Mouse (Mus musculus) colon, adult 2 months (tissue): Measurements from ENCODE around the gene Meaf6. TPM values are rescaled to one million over a fixed set of nuclear protein-coding genes. Genes with fewer than 3 reads are reported as not detected.

Source experiments
- polyA plus RNA-seq: library from polyadenylated mRNA; depleted of rRNA; stranded (reverse); fragments of >200 nt; gene quantifications from 2 replicates; pipeline ENCODE4 v1.2.3, GENCODE M21; 2012; rRNA removed

The Meaf6 gene
- polyA plus RNA-seq, result 8.8 and 9.2 TPM in 2 replicates

DNA sequence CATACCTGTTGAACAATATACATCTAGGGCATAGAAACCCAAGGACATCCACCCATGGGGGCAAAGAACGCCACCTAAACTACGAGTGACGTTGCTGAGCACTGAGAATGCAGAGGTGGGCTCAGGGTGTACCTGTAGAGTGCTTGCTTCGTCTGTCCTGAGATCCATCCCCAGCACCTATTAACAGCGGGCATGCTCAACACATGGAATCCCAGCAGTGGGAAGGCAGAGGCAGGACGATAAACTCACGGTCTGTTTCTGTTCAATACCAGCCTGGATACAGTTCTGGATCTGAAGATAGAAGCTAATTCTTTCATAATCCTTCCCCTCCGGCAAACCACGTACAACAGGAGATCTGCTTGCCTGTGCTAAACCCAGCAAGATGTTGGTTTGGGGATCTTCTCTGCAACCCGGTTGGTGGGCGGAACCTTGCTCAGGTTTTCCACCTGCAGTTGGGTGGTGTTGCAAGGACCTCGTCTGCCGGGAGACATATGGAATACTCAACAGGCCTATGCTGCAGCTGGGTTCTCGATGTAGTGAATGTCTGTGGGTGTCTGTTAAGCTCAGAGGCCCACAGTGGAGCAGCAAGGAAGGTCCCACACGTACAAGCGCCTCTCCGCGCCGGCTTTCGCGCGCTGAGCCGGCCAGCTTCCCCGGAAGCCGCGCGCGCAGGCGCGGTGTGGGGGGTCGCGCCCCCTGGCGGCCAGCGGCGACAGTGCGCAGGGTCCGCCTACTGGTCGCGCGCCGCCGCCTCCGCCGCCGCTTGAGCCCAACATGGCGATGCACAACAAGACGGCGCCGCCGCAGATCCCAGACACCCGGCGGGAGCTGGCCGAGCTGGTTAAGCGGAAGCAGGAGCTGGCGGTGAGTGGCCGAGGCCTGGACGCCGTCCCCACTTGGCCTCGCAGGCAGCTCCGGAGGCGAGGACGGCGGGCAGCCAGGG lies at the start of gene Meaf6:
TSS of gene Meaf6 (plus strand) at position 732 of the 943 bp plus-strand sequence.

DNA sequence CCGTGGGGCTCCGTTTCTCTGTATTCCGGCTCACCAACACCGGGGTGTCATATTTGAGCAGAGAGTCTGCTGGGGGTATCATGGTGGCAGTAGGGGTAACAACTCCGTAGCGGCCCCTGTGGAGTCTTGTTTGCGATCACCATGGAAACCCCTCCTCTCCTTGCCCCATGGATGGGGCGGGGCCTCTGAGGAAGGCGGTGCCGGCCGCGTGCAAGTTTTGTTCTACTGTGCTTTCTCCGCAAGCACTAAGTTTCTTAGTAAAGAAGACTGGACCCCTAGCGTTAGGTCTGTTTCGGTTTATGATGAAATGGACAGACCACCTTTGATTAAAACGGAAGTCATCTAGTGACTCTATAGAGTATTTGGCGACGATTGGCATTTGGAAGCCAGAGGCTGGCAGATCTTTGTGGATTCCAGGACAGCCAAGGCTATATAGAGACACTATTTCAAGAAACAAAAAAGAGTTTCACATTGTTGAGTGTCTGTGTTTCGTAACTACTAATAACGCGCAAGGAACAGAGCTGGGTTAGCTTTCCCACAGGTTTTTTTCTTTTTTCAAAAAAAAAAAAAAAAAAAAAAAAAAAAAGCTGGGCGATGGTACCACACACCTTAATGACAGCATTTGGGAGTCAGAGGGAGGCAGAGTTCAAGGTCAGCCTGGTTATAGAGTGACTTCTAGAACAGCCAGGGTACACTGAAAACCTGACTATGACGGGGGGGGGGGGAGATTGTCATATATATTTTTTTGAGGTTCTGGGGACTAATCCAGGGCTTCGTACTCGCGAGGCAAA lies 19.2 kb upstream of the Meaf6 start, which contains the start of gene Dnali1:
TSS of gene Dnali1 (minus strand) at position 187 of the 791 bp plus-strand sequence.

DNA sequence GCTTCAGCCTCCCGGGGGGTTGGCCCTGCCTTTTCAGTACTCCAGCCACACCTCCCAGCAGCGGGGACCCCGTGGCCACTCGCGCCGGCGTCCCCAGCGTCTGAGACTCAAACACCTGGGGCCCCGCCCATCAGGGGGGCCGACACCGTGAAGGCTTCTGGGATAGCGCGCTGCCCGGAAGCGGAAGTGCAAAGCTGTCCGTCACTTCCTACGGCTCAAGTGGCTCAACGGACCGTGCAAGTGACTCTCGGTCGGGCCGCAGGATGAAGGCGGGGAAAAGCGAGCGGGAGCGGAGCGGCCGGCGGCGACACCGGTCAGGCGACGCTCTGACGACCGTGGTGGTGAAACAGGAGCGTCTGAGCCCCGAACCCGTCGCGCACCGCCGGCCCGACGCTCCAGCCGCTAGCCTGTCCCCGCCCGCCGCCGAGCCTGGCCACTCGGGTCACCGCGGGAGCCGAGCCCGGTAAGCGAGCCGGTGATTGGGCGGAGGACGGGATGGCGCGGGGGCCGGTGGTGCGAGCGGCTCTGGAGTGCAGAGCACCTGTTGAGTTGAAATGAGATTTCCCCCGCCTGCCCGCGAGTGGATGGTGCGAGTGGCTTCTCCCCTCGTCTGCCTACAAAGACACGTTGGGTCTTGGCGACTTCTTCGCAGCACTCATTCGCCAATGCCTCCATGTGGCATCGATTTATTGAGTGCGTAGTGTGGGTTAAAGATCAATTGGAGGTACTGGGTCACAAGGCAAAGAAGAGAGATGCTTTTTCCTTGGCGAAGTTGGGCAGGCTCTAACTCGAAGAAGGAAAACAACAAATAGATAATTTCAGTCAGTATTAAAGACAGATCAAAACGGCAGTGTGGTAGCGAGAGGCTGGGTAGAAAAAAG lies 18.2 kb upstream of the Meaf6 start, which contains the start of gene Snip1:
TSS of gene Snip1 (plus strand) at position 183 of the 881 bp plus-strand sequence.

DNA sequence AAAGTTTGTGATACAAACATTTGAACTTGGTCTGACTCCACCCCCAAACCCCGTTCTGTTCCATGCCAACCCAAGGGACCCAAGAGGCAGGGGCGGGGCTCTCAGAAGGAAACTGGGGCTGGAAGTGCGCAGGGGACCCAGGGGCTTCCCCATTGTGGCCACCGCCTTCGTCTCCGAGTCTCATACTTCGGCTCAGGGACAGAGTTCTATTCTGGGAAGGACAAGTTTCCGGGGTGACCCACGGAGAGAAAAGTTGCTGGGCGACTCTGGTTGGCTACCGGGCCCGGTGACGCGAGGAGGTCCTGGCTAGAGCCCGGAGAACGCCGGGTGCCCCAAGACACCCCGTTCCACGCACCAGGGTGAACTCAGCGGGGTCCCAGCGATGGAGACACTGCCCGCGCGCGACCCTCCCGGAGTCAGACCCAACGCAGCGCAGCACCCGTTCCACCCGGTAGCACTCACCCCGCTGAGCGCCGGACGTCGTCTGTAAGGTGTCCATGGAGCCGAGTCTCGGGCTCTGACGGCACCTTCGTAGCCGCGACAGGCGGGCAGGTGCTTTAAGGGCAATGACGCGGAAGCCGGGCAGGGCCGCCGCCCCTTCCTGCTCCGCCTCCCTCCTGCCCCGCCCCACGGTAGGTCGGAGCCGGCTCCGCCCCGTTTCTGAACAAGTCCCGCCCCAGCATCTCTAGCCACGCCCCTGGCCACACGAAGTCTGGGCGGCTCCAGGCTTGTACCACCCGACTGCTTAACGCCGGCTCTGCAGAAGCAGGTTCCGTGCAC lies 42.6 kb downstream of the Meaf6 start, which contains the start of gene Zc3h12a:
TSS of gene Zc3h12a (minus strand) at position 536 of the 780 bp plus-strand sequence.

Other genes with a start within 250 kb of the Meaf6 start
- 35.8 and 36.2 TPM in 2 replicates for gene Yrdc, start 234.5 kb upstream of the Meaf6 start, polyA plus RNA-seq
- 51.9 and 63.5 TPM in 2 replicates for gene 1110065P20Rik, start 233.9 kb upstream of the Meaf6 start, polyA plus RNA-seq
- gene Maneal, start 223.0 kb upstream of the Meaf6 start, polyA plus RNA-seq, result 0.57 and 0.60 TPM in 2 replicates
- 0.06 TPM in 1 of 2 replicates, not detected in the other for gene Epha10, start 204.2 kb upstream of the Meaf6 start, polyA plus RNA-seq
- 9.9 and 11.3 TPM in 2 replicates for gene 9930104L06Rik, start 148.1 kb upstream of the Meaf6 start, polyA plus RNA-seq
- 16.3 and 16.6 TPM in 2 replicates for gene Cdca8, start 145.8 kb upstream of the Meaf6 start, polyA plus RNA-seq
- 3.4 and 4.2 TPM in 2 replicates for gene Rspo1, start 98.7 kb upstream of the Meaf6 start, polyA plus RNA-seq
- 8.3 and 9.2 TPM in 2 replicates for gene Gnl2, start 68.5 kb upstream of the Meaf6 start, polyA plus RNA-seq
- 0.05 and 0.09 TPM in 2 replicates for gene Dnali1, start 19.4 kb upstream of the Meaf6 start, polyA plus RNA-seq
- gene Snip1, start 18.5 kb upstream of the Meaf6 start, polyA plus RNA-seq, result 7.1 and 8.4 TPM in 2 replicates
- 21.1 and 21.5 TPM in 2 replicates for gene Zc3h12a, start 42.7 kb downstream of the Meaf6 start, polyA plus RNA-seq